Mouse (Mus musculus) CD4-positive, CD25-positive, alpha-beta regulatory T cell, adult 4 months (primary cell): ENCODE results near the gene Mettl7a1. TPM values are rescaled to one million over a fixed set of nuclear protein-coding genes. Genes with fewer than 3 reads are reported as not detected.
A peak's percentile ranks its signal among the peaks of the same experiment; 100 is the strongest.
"Not testable (repeated sequence)": the region's sequence is repeated elsewhere in the genome, so short reads cannot be mapped to it uniquely, and the experiment has no call there.

ENCODE experiments used
- ATAC-seq: one replicate; pipeline ENCODE4 v1.8.0; 2017
- polyA plus RNA-seq, 2 experiments: library from polyadenylated mRNA; unstranded; fragments of 100-300 nt; shearing (Covaris generic); gene quantifications; one replicate each; pipeline ENCODE4 v1.2.1; 2017

Gene Mettl7a1
- 10 to 100 TPM in 1 of 2 experiments, 1 to 10 TPM in 1; 4.2 to 10.2 TPM for polyA plus RNA-seq

- ATAC-seq = peak; percentile 77
Measured at GRCm38 (mm10) chr15:100304019-100304991, at the start of gene Mettl7a1. TSS of gene Mettl7a1 (plus strand) at chr15:100304140.

DNA sequence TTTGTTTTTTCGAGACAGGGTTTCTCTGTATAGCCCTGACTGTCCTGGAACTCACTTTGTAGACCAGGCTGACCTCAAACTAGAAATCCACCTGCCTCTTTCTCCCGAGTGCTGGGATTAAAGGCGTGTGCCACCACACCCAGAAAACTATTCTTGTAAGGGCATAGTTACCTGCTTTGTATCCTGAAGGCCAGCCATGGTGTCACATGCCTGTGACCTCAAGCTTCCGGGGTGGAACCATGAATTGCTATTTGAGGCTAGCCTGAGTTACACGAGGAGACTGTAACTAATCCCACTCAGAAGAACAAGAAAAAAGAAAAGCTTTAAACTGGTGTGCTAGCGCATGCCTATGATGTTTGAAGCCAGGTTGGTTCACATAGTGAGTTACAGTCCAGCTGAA lies 47.6 kb upstream of the Mettl7a1 start:
- ATAC-seq = no peak

DNA sequence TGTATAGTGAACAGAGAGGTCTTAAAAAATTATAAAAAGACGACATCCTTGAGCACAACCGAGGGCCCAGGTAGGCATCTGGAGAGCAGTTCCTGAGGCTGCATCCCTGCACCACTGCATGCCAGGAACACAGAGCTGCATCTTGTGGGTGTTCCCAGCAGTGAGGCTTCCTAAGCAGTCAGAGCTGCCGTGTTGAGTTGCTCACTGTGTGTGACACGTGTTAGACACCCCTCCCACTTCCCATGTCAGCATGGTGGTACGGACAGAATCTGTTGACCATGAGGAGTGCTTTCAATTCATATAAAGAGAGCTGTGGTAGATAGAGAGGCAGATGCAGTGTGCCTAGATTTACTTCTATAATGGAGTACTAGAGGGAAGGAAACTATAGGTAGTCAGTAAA lies 46.6 kb upstream of the Mettl7a1 start:
- no peak for ATAC-seq

GRCm38 (mm10) chr15:100258646-100259425 lies 45.1 kb upstream of the Mettl7a1 start:
- no peak for ATAC-seq

DNA sequence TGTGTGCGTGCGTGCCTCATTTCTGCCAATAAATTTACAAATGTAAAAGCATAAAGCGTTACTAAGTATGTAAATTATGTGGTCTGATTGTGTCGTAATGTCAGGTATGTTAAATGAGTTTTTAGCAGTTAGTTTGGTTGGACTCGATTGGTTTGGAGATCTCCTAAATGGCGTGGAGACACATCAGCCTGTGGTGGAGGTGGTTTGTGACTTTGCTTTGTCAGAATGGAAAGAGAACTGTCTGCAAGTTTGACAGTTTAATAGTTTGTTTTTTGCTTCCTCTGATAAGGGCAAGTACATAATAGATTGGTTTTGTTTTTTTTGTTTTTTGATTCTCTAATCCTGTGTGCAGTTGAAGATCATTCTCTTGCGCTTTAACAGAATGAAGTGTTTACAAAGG lies 43.6 kb upstream of the Mettl7a1 start:
- ATAC-seq = not testable (repeated sequence)

GRCm38 (mm10) chr15:100263246-100263905 lies 40.6 kb upstream of the Mettl7a1 start:
- no peak for ATAC-seq

GRCm38 (mm10) chr15:100265586-100266325 lies 38.2 kb upstream of the Mettl7a1 start:
- ATAC-seq = no peak

DNA sequence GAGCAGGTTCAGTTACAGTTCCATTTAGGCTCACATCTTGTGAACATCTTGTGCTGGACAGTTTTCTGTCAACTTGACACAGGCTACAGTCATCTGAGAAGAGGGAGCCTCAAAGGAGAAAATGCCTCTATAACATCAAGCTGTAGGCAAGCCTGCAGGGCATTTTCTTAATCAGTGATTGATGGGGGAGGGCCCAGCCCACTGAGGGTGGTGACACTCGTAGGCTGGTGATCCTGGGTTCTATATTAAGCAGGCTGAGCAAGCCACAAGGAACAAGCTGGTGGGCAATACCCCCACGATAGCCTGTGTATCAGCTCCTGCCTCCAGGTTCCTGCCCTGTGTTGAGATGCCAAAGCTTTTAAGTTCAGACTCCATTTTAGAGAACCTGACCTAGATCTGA lies 35.0 kb upstream of the Mettl7a1 start:
- no peak for ATAC-seq

DNA sequence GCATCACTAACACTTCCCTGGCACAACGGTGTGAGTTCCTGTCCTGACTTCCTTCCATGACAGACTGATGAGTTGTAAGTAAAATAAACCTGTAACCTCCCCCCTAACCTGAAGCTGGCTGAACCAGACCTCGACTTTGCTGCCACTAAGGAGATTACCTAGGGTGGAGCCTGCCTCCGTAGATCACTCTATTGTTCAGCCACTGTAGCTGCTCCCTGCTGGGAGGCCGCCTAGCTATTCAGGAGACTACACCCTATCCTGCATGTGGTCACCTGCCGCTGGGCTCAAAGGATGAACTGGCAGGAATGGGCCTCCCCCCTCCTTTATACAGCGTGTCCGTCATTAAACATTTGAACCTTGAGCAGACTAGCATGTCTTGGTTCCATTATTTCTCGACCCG lies 34.2 kb upstream of the Mettl7a1 start:
- ATAC-seq = no peak

DNA sequence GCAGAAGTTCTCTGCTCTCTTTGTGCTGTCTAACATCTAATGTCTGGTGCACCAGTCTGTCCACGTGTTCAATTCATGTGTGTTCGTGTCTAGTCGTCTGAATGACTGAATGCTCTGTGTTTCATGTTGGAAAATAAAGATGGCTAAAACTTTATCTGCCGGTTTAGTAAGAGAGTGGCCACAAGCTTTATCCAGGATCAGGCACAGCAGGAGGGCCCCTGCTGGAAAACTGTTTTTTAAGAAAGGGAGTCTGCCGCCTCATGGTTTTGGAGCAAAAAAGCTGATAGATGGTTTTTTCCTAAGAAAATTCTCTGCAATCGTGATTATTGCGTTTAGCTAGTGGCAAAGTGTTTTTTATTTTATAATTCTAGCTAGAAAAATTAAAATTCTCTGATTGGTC lies 33.3 kb upstream of the Mettl7a1 start:
- ATAC-seq = not testable (repeated sequence)

- ATAC-seq = no peak
Measured at GRCm38 (mm10) chr15:100271411-100271810, 32.5 kb upstream of the Mettl7a1 start.

DNA sequence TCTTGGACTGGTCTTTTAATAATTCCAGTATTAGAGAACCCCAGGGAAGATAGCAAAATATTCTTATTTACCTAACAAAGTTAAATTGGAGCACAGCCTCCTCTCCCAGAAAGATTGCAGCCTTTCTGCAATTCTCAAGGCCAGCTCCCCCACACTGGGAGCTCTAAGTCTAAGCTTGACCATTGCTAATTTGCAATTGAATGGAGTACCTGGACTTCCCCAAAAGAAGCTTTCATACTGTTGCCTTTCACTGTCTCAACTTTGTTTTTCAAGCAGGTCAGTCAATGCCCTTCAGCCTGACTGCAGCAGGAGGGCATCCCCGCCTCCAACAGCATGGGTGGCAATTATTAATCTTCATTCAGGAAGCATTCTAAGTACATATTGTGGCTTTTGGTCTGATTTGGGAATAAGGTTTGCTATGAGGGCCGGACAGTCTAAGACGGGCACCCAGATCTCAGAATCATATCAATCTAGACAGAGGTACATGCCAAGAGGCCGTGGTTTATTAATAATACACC lies 30.1 kb upstream of the Mettl7a1 start:
- ATAC-seq = not testable (repeated sequence)

- no peak for ATAC-seq
Measured at GRCm38 (mm10) chr15:100274790-100275559, 29.0 kb upstream of the Mettl7a1 start.

DNA sequence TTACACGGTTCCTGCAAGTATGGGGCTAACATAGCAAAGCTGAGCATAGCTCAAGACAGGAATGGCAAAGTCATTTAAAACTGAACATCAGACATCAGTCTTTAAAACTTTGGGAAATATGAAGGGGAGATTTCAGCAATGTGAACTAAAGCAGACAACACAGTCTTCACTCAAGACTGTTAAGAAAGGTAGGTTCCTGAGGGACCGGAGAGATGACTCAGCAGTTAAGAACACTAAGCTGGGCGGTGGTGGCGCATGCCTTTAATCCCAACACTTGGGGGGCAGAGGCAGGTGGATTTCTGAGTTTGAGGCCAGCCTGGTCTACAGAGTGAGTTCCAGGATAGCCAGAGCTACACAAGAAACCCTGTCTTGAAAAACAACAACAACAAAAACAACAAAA lies 27.5 kb upstream of the Mettl7a1 start:
- no peak for ATAC-seq

GRCm38 (mm10) chr15:100277586-100277985 lies 26.4 kb upstream of the Mettl7a1 start:
- no peak for ATAC-seq

DNA sequence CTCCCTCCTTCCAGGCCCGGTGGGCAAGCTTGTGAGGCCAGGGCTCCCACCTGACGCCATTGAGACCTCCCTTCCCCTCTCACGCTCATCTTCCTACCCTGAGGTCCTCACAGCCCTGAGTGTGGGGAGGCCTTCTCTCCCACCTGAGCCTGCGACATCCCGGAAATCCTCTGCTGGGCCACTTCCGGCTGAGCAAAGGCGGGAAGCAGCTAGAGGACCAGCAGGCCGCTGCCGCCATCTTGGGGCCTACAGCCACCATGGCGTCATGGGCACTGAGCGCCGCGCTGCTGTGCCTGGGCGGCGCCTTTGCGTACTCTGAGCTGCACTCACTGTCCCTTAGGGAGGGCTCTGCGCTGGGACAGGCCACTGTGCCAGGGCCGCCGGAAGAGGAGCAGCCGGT lies 23.3 kb upstream of the Mettl7a1 start, which contains the start of gene Tmprss12:
Gene Tmprss12, plus strand, starts transcription at position 212 of the 400 bp plus-strand sequence.
- no peak for ATAC-seq

DNA sequence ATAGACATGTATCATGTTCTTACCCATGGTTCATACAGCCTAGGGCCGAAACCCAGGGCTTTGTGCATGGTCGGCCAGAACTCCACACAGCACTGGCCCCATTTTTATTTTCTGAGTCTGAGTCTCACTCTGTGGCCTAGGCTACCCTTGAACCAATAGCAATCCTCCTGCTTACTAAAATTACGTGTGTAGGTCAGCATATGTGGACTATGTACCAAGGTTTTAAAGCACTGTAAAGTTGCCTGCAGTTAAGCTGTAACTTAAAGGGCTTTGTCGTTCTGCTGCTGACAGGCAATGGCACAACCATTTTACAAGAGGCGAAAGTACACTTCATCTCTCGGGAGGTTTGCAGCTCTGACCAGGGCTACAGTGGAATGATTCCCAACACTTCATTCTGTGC lies 15.0 kb upstream of the Mettl7a1 start:
- no peak for ATAC-seq

GRCm38 (mm10) chr15:100290858-100291257 lies 13.1 kb upstream of the Mettl7a1 start:
- no peak for ATAC-seq

DNA sequence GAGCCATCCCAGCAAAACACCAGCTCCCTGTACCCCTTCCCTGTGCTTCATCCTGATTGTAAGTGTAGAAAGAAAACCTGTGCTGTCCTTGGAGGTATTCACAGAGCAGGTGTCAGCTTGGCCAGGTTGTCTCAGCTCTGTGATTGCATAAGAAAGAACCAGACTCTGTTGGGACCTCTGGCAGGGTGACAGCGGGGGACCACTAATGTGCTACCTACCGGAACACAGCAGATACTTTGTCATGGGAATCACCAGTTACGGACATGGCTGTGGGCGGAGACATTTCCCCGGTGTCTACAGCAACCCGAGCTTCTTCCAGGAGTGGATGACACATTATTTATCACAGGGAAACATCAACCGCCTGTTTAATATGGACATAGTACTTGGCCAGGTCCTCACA lies 11.6 kb upstream of the Mettl7a1 start:
- no peak for ATAC-seq

- no peak for ATAC-seq
Measured at GRCm38 (mm10) chr15:100297856-100298255, 6.1 kb upstream of the Mettl7a1 start.

DNA sequence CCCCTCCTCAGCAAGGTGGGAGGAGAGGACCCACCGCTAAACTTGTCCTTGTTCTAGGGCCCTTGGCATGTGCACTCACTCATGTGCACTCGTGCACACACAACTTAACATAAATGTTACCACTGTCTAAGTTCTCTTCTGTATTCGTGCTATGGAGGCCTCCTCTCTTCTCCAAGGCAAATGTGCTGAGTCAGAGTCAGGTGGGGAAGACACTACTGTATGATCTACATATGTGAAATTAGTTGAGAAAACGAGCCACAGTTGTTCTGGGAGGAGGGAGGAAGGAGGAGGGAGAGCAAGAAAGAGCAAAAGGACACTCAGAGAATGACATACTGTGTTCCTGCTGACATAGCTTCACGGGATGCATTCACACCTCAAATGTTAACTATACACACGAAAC lies 3.4 kb upstream of the Mettl7a1 start:
- ATAC-seq = no peak
